Mouse (Mus musculus) lung, embryonic 15.5 days (tissue): ENCODE measurements around the gene Ms4a7. TPM values are rescaled to one million over a fixed set of nuclear protein-coding genes. Genes with fewer than 3 reads are reported as not detected.

ENCODE experiments used
- ATAC-seq: fragments of 200-750 bp; cut with Nextera tagmentation; 2 replicates; pipeline ENCODE4 v1.8.0; 2017; ENCODE audit warnings: moderate number of reproducible peaks, borderline replicate concordance; ENCODE audit not compliant: low FRiP score, low TSS enrichment; ENCODE audit errors: extremely low read depth
- H3K27ac ChIP-seq: fragments of 300-500 bp; sonication (generic); 2 replicates; pipeline ENCODE4 v1.5.1; 2015; ENCODE audit warnings: moderate library complexity, mild to moderate bottlenecking, inconsistent platforms
- H3K27me3 ChIP-seq: fragments of 300-500 bp; sonication (generic); 2 replicates; pipeline ENCODE4 v1.6.1; 2015; ENCODE audit warnings: inconsistent platforms
- H3K36me3 ChIP-seq: fragments of 300-500 bp; sonication (generic); 2 replicates; pipeline ENCODE4 v1.6.1; 2015; ENCODE audit warnings: inconsistent platforms
- H3K4me1 ChIP-seq: fragments of 300-500 bp; sonication (generic); 2 replicates; pipeline ENCODE4 v1.6.1; 2015; ENCODE audit warnings: inconsistent platforms
- H3K4me2 ChIP-seq: fragments of 300-500 bp; sonication (generic); 2 replicates; pipeline ENCODE4 v1.6.1; 2015; ENCODE audit warnings: inconsistent platforms, mild to moderate bottlenecking, moderate library complexity
- H3K4me3 ChIP-seq: fragments of 300-500 bp; sonication (generic); 2 replicates; pipeline ENCODE4 v1.5.1; 2015; ENCODE audit warnings: mild to moderate bottlenecking, inconsistent platforms
- H3K9ac ChIP-seq: fragments of 300-500 bp; sonication (generic); 2 replicates; pipeline ENCODE4 v1.6.1; 2015; ENCODE audit warnings: inconsistent platforms
- H3K9me3 ChIP-seq: fragments of 300-500 bp; sonication (generic); 2 replicates; pipeline ENCODE4 v1.6.1; 2016; ENCODE audit warnings: inconsistent platforms
- WGBS: fragments of 180-500 bp; shearing (Covaris S2); methylation state at CpG from one replicate; pipeline ENCODE4 v1.1.7; 2015; 5-methylcytosine and 5-hydroxymethylcytosine counted together
- polyA plus RNA-seq: library from polyadenylated mRNA; unstranded; fragments of >200 nt; fragmentation: Nextera tagmentation; extraction: Ambion mirVana; gene quantifications from 2 replicates; pipeline ENCODE4 v1.2.1, GENCODE M21; 2015

Gene Ms4a7
- polyA plus RNA-seq, result 4.4 and 4.6 TPM in 2 replicates

GRCm38 (mm10) chr19:11335932-11336331, at the start of gene Ms4a7:
Gene Ms4a7, minus strand, starts transcription at chr19:11336146.
- Histone ChIP-seq H3K36me3 (no peaks in the 10 kb centered on the region), H3K9me3 (no peaks in the 10 kb centered on the region), H3K4me3 (no peak within 1 kb of the TSS), H3K27me3 (no peaks in the 10 kb centered on the region), H3K9ac (no peak within 1 kb of the TSS), H3K27ac (no peak within 1 kb of the TSS), H3K4me2 (no peak within 1 kb of the TSS), H3K4me1 (no peaks in the 10 kb centered on the region)
- 75% methylated on average over 6 of the region's 6 CpGs for WGBS
- no peak for ATAC-seq

- 64% methylated on average over 2 of the region's 2 CpGs for WGBS
Measured at GRCm38 (mm10) chr19:11376399-11376798, 40.5 kb upstream of the Ms4a7 start.

GRCm38 (mm10) chr19:11375273-11375672, 39.3 kb upstream of the Ms4a7 start, which contains the start of gene Ms4a4a:
Gene Ms4a4a, plus strand, starts transcription at chr19:11375523.
- 66% methylated on average over 2 of the region's 2 CpGs for WGBS
- ATAC-seq, result no peak
- Histone ChIP-seq H3K36me3 (no peaks in the 10 kb centered on the region), H3K9ac (no peak within 1 kb of the TSS), H3K27ac (no peak within 1 kb of the TSS), H3K27me3 (no peaks in the 10 kb centered on the region), H3K4me1 (no peaks in the 10 kb centered on the region), H3K4me2 (no peak within 1 kb of the TSS), H3K9me3 (no peaks in the 10 kb centered on the region), H3K4me3 (no peak within 1 kb of the TSS)

More at GRCm38 (mm10) chr19:11376399-11376798, 40.5 kb upstream of the Ms4a7 start:
- Histone ChIP-seq H3K4me3 (no peak overlapping the region), H3K27ac (no peak overlapping the region), H3K9ac (no peak overlapping the region), H3K4me2 (no peak overlapping the region), H3K27me3 (no peaks in the 10 kb centered on the region), H3K36me3 (no peaks in the 10 kb centered on the region), H3K4me1 (no peaks in the 10 kb centered on the region), H3K9me3 (no peaks in the 10 kb centered on the region)
- ATAC-seq, result no peak

- no peaks in the 10 kb centered on the region for H3K9me3 ChIP-seq
- no peak for ATAC-seq
- H3K36me3 ChIP-seq, result no peaks in the 10 kb centered on the region
- H3K27me3 ChIP-seq, result no peaks in the 10 kb centered on the region
- H3K4me1 ChIP-seq, result no peaks in the 10 kb centered on the region
- no peak overlapping the region for H3K27ac ChIP-seq
- H3K4me2 ChIP-seq, result no peak overlapping the region
- H3K9ac ChIP-seq, result no peak overlapping the region
- H3K4me3 ChIP-seq, result no peak overlapping the region
Measured at GRCm38 (mm10) chr19:11371181-11371580, 35.2 kb upstream of the Ms4a7 start.

GRCm38 (mm10) chr19:11368310-11368709, 32.4 kb upstream of the Ms4a7 start:
- H3K27me3 ChIP-seq, result no peaks in the 10 kb centered on the region
- ATAC-seq, result no peak

GRCm38 (mm10) chr19:11362002-11362401, 26.1 kb upstream of the Ms4a7 start:
- Histone ChIP-seq H3K36me3 (no peaks in the 10 kb centered on the region), H3K9ac (no peak overlapping the region), H3K9me3 (no peaks in the 10 kb centered on the region), H3K4me3 (no peak overlapping the region), H3K4me2 (no peak overlapping the region), H3K4me1 (no peaks in the 10 kb centered on the region), H3K27me3 (no peaks in the 10 kb centered on the region), H3K27ac (no peak overlapping the region)
- ATAC-seq, result no peak

More at GRCm38 (mm10) chr19:11368310-11368709, 32.4 kb upstream of the Ms4a7 start:
- no peak overlapping the region for H3K4me2 ChIP-seq
- no peaks in the 10 kb centered on the region for H3K36me3 ChIP-seq
- no peak overlapping the region for H3K9ac ChIP-seq
- no peak overlapping the region for H3K4me3 ChIP-seq
- WGBS, result 72% methylated on average over 3 of the region's 3 CpGs
- H3K9me3 ChIP-seq, result no peaks in the 10 kb centered on the region
- no peak overlapping the region for H3K27ac ChIP-seq
- no peaks in the 10 kb centered on the region for H3K4me1 ChIP-seq

- ATAC-seq, result no peak
- H3K4me1 ChIP-seq, result no peaks in the 10 kb centered on the region
- WGBS, result 48% methylated on average over 3 of the region's 3 CpGs
Measured at GRCm38 (mm10) chr19:11360106-11360505, 24.2 kb upstream of the Ms4a7 start.

GRCm38 (mm10) chr19:11355730-11356129, 19.8 kb upstream of the Ms4a7 start:
- H3K4me2 ChIP-seq, result no peak overlapping the region
- no peak overlapping the region for H3K9ac ChIP-seq
- H3K36me3 ChIP-seq, result no peaks in the 10 kb centered on the region
- no peaks in the 10 kb centered on the region for H3K4me1 ChIP-seq
- no peak overlapping the region for H3K4me3 ChIP-seq
- H3K9me3 ChIP-seq, result no peaks in the 10 kb centered on the region
- no peaks in the 10 kb centered on the region for H3K27me3 ChIP-seq
- no peak overlapping the region for H3K27ac ChIP-seq
- ATAC-seq, result no peak
- WGBS, result 65% methylated on average over 7 of the region's 7 CpGs

More at GRCm38 (mm10) chr19:11360106-11360505, 24.2 kb upstream of the Ms4a7 start:
- Histone ChIP-seq H3K27me3 (no peaks in the 10 kb centered on the region), H3K4me2 (no peak overlapping the region), H3K27ac (no peak overlapping the region), H3K36me3 (no peaks in the 10 kb centered on the region), H3K4me3 (no peak overlapping the region), H3K9ac (no peak overlapping the region), H3K9me3 (no peaks in the 10 kb centered on the region)

GRCm38 (mm10) chr19:11351878-11352277, 15.9 kb upstream of the Ms4a7 start:
- Histone ChIP-seq H3K27ac (no peak overlapping the region), H3K9ac (no peak overlapping the region), H3K4me3 (no peak overlapping the region), H3K27me3 (no peaks in the 10 kb centered on the region), H3K4me2 (no peak overlapping the region), H3K9me3 (no peaks in the 10 kb centered on the region), H3K4me1 (no peaks in the 10 kb centered on the region), H3K36me3 (no peaks in the 10 kb centered on the region)
- ATAC-seq, result no peak
- WGBS, result 32% methylated on average over 3 of the region's 3 CpGs

- Histone ChIP-seq H3K27me3 (no peaks in the 10 kb centered on the region), H3K4me3 (no peak overlapping the region), H3K4me1 (no peaks in the 10 kb centered on the region), H3K36me3 (no peaks in the 10 kb centered on the region), H3K9me3 (no peaks in the 10 kb centered on the region), H3K4me2 (no peak overlapping the region), H3K9ac (no peak overlapping the region), H3K27ac (no peak overlapping the region)
- ATAC-seq, result no peak
- WGBS, result 50% methylated on average over 7 of the region's 7 CpGs
Measured at GRCm38 (mm10) chr19:11349698-11350481, 13.9 kb upstream of the Ms4a7 start.

- Histone ChIP-seq H3K4me2 (no peak overlapping the region), H3K4me3 (no peak overlapping the region), H3K4me1 (no peaks in the 10 kb centered on the region), H3K9ac (no peak overlapping the region), H3K27me3 (no peaks in the 10 kb centered on the region), H3K36me3 (no peaks in the 10 kb centered on the region), H3K27ac (no peak overlapping the region), H3K9me3 (no peaks in the 10 kb centered on the region)
- ATAC-seq, result no peak
Measured at GRCm38 (mm10) chr19:11343992-11344391, 8.0 kb upstream of the Ms4a7 start.

GRCm38 (mm10) chr19:11343147-11343546, 7.2 kb upstream of the Ms4a7 start:
- Histone ChIP-seq H3K36me3 (no peaks in the 10 kb centered on the region), H3K27me3 (no peaks in the 10 kb centered on the region), H3K9me3 (no peaks in the 10 kb centered on the region), H3K9ac (no peak overlapping the region), H3K27ac (no peak overlapping the region), H3K4me2 (no peak overlapping the region), H3K4me1 (no peaks in the 10 kb centered on the region), H3K4me3 (no peak overlapping the region)
- ATAC-seq, result no peak
